27 mouse cellular contexts compared by ENCODE assay signal in the genomic region with DNA sequence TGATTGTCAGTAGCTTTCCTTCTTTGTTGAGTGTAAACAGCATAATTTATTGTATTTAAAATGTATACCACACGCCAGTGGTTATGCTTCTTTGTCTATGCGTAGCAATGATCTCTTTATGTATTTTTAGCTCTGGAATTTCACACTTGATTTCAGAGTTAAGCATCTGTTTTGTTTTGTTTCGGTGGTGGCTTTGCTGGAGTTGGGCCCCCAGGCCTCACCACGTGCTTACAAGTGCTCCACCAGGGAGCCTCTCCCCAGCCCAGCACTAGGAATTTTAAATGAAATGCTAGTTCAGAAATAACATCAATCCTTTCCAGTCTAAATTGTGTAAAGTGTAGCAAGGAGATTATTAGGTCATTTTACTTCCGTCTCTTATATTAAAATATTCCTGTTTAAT.
A peak's percentile ranks its signal among the peaks of the same experiment; 100 is the strongest.
DNase-seq lines count a peak whose midpoint lies in the region; ATAC-seq lines count a peak whose summit lies in the region.
"Had no signal": no experiment of that assay in that cellular context is flagged by ENCODE, and none has a peak within 500 bp of the region (broad histone marks: within the 10 kb centered on the region; RNA-seq: fewer than 3 reads in every experiment).

No protein-coding gene starts in this region.

- H3K4me3 ChIP-seq in heart, embryonic 10.5 days, result no peak overlapping the region
- no peak overlapping the region for H3K4me3 ChIP-seq in heart, embryonic 13.5 days
- H3K4me3 ChIP-seq: embryonic facial prominence, embryonic 12.5 days; erythroblast, embryonic 14.5 days; forebrain, embryonic 13.5 days; gastrocnemius, adult 2 months; heart, embryonic 15.5 days had no signal

- no peak for ATAC-seq in heart, embryonic 13.5 days (ENCODE audit: extremely low read depth, insufficient number of reproducible peaks, low FRiP score, low TSS enrichment)
- ATAC-seq: activated CD4-positive, CD25-positive, alpha-beta regulatory T cell, adult 4 months; forebrain, embryonic 13.5 days; forebrain, postnatal 0 days; hindbrain, postnatal 0 days; inflammation-experienced regulatory T-cells, adult 6 months; intestine, embryonic 16.5 days had no signal

- H3K9me3 ChIP-seq in heart, embryonic 10.5 days, result no peaks in the 10 kb centered on the region
- H3K9me3 ChIP-seq in heart, embryonic 13.5 days, result no peaks in the 10 kb centered on the region
- H3K9me3 ChIP-seq: embryonic facial prominence, embryonic 12.5 days; forebrain, embryonic 13.5 days; heart, embryonic 15.5 days had no signal

- peak overlapping the region; percentile 76 for H3K27ac ChIP-seq in heart, embryonic 10.5 days
- H3K27ac ChIP-seq in heart, embryonic 13.5 days (replicated peaks), result 0 out of 2 replicates have a peak overlapping the region, but pooled peaks have one; percentile 20
- H3K27ac ChIP-seq: embryonic facial prominence, embryonic 12.5 days; forebrain, embryonic 13.5 days; gastrocnemius, adult 2 months; heart, embryonic 15.5 days; hindbrain, embryonic 14.5 days; hindbrain, postnatal 0 days had no signal

- H3K9ac ChIP-seq in heart, embryonic 13.5 days, result no peak overlapping the region
- H3K9ac ChIP-seq: embryonic facial prominence, embryonic 12.5 days; forebrain, embryonic 13.5 days; forebrain, postnatal 0 days; heart, embryonic 15.5 days; hindbrain, embryonic 14.5 days had no signal

- intact Hi-C loops in heart, postnatal 25 days (cut with DNase I), result no loop called here

- peaks cover 33% of the 10 kb centered on the region for H3K4me1 ChIP-seq in heart, embryonic 10.5 days
- H3K4me1 ChIP-seq in heart, embryonic 13.5 days, result peaks cover 22% of the 10 kb centered on the region
- H3K4me1 ChIP-seq: forebrain, embryonic 13.5 days had no signal

- WGBS in heart, embryonic 10.5 days, result 38% methylated on average over 5 of the region's 5 CpGs
- WGBS in heart, embryonic 13.5 days, result 27% methylated on average over 5 of the region's 5 CpGs

- no peaks in the 10 kb centered on the region for H3K36me3 ChIP-seq in heart, embryonic 10.5 days
- H3K36me3 ChIP-seq in heart, embryonic 13.5 days, result no peaks in the 10 kb centered on the region
- H3K36me3 ChIP-seq: embryonic facial prominence, embryonic 12.5 days; heart, embryonic 15.5 days had no signal

- no peak overlapping the region for H3K4me2 ChIP-seq in heart, embryonic 13.5 days
- H3K4me2 ChIP-seq: embryonic facial prominence, embryonic 12.5 days; forebrain, embryonic 13.5 days; heart, embryonic 15.5 days; hindbrain, embryonic 14.5 days had no signal

- peak; percentile 3 for DNase-seq in embryo, embryonic 9.5 days (ENCODE audit: extremely low spot score)
- no peak for DNase-seq in embryo, embryonic 11 days
- peak; percentile 69 for DNase-seq in heart, embryonic 10.5 days (ENCODE audit: low spot score)
- DNase-seq in heart, adult 18-20 months, result no peak
- DNase-seq in heart, postnatal 25 days (ENCODE audit: low spot score), result no peak
- no peak for DNase-seq in adrenal gland, adult 2 months
- DNase-seq: adrenal gland, postnatal 10 days; adrenal gland, postnatal 36 days; cerebellum, adult 18-20 months; cerebellum, adult 9-10 months; cerebellum, postnatal 14 days; forebrain, postnatal 0 days; gastrocnemius, adult 2 months; gastrocnemius, postnatal 14 days; heart, postnatal 10 days; heart, postnatal 4 days; kidney, adult 18-20 months had no signal

- H3K27me3 ChIP-seq in heart, embryonic 10.5 days (ENCODE audit: insufficient read depth, poor library complexity, severe bottlenecking), result no peaks in the 10 kb centered on the region
- H3K27me3 ChIP-seq in heart, embryonic 13.5 days (replicated peaks), result no peaks in the 10 kb centered on the region
- H3K27me3 ChIP-seq: embryonic facial prominence, embryonic 12.5 days; forebrain, embryonic 13.5 days; heart, embryonic 15.5 days had no signal

Comparison
In these comparisons a context has a peak if more than half of its experiments do, and no peak if none do; other contexts are left out.
1. DNase-seq: peak in embryo, embryonic 9.5 days (single experiment) and heart, embryonic 10.5 days (single experiment); none in embryo, embryonic 11 days (single experiment), heart, adult 18-20 months (0 of 2), heart, postnatal 25 days (single experiment) and adrenal gland, adult 2 months (single experiment).